Comparison of ENCODE assay signal across 13 mouse cellular contexts in genomic region chr5:148375480-148375879, GRCm38 (mm10). TPM values are rescaled to one million over a fixed set of nuclear protein-coding genes. Genes with fewer than 3 reads are reported as not detected.
A peak's percentile ranks its signal among the peaks of the same experiment; 100 is the strongest.
DNase-seq lines count a peak whose midpoint lies in the region; ATAC-seq and TF ChIP-seq lines count a peak whose summit lies in the region.
"Had no signal": no experiment of that assay in that cellular context is flagged by ENCODE, and none has a peak within 500 bp of the region (broad histone marks: within the 10 kb centered on the region; RNA-seq: fewer than 3 reads in every experiment).

No protein-coding gene starts in this region.

- intact Hi-C loops in heart, adult 2 months (cut with DNase I) = no loop called here
- intact Hi-C loops in heart, postnatal 25 days (cut with DNase I) = no loop called here

- H3K36me3 ChIP-seq in heart, adult 2 months (ENCODE audit: control insufficient read depth, insufficient read depth, low read length) = no peaks in the 10 kb centered on the region
- H3K36me3 ChIP-seq in lung, embryonic 14.5 days (ENCODE audit: insufficient read depth) = no peaks in the 10 kb centered on the region; the same call in 1 of the 2 replicates
- peaks cover 82% of the 10 kb centered on the region for H3K36me3 ChIP-seq in G1E (replicated peaks)
- H3K36me3 ChIP-seq: hindbrain, embryonic 13.5 days had no signal

- peak; percentile 68 for TF ChIP-seq CTCF in heart, adult 2 months (IDR thresholded peaks at IDR 0.05)
- TF ChIP-seq CTCF in lung, embryonic 14.5 days (IDR thresholded peaks at IDR 0.05; ENCODE audit: low read depth) = peak; percentile 56
- TF ChIP-seq CTCF in G1E (IDR thresholded peaks at IDR 0.05; ENCODE audit: low read depth, low read length) = peak; percentile 60; the same call in 1 of the 2 replicates
- peak; percentile 34; the same call in 1 of the 2 replicates for TF ChIP-seq CTCF in olfactory bulb, adult 2 months (IDR thresholded peaks at IDR 0.05; ENCODE audit: insufficient read depth, low read depth, low read length)

- no peaks in the 10 kb centered on the region for H3K79me2 ChIP-seq in heart, adult 2 months (replicated peaks; ENCODE audit: control insufficient read depth, insufficient read depth, low read length)

- H3K4me2 ChIP-seq in lung, embryonic 14.5 days = no peak overlapping the region
- H3K4me2 ChIP-seq: heart, embryonic 12.5 days; hindbrain, embryonic 13.5 days had no signal

- H3K27me3 ChIP-seq in heart, adult 2 months (ENCODE audit: control insufficient read depth, insufficient read depth, low read length) = no peaks in the 10 kb centered on the region
- no peaks in the 10 kb centered on the region for H3K27me3 ChIP-seq in lung, embryonic 14.5 days (ENCODE audit: insufficient read depth, low read length)
- no peaks in the 10 kb centered on the region for H3K27me3 ChIP-seq in G1E (ENCODE audit: insufficient read depth, low read length)
- H3K27me3 ChIP-seq: heart, embryonic 12.5 days; hindbrain, embryonic 13.5 days had no signal

- TF ChIP-seq EP300 in heart, adult 2 months (IDR thresholded peaks at IDR 0.05; ENCODE audit: insufficient read depth, low read depth, low read length) = no peak

- no peak for ATAC-seq in lung, embryonic 14.5 days (ENCODE audit: insufficient read depth)
- ATAC-seq in G1E (ENCODE audit: extremely low read depth, insufficient number of reproducible peaks, low FRiP score, poor library complexity, severe bottlenecking) = no peak

- no peak overlapping the region for H3K27ac ChIP-seq in heart, adult 2 months
- H3K27ac ChIP-seq in lung, embryonic 14.5 days (ENCODE audit: low read depth) = no peak overlapping the region
- no peak overlapping the region for H3K27ac ChIP-seq in olfactory bulb, adult 2 months (ENCODE audit: insufficient read depth, low read depth, low read length)
- H3K27ac ChIP-seq: hindbrain, embryonic 13.5 days had no signal

- DNase-seq in heart, adult 2 months = no peak
- DNase-seq in heart, postnatal 25 days (ENCODE audit: low spot score) = no peak
- no peak for DNase-seq in lung, embryonic 14.5 days
- no peak for DNase-seq in lung, adult 18-20 months
- no peak for DNase-seq in G1E (ENCODE audit: low spot score)
- DNase-seq in cerebellum, adult 8-10 months = no peak
- no peak for DNase-seq in layer of hippocampus, postnatal 36 days
- DNase-seq: adrenal gland, adult 2 months; cerebellum, adult 11 months; thymus, postnatal 4 days had no signal

- H3K4me1 ChIP-seq in heart, adult 2 months (ENCODE audit: control insufficient read depth, insufficient read depth, low read length) = peaks cover 6% of the 10 kb centered on the region
- no peaks in the 10 kb centered on the region for H3K4me1 ChIP-seq in lung, embryonic 14.5 days (ENCODE audit: insufficient read depth)
- H3K4me1 ChIP-seq in G1E (ENCODE audit: insufficient read depth, low read depth, low read length) = peaks cover 22% of the 10 kb centered on the region
- peaks cover 7% of the 10 kb centered on the region for H3K4me1 ChIP-seq in olfactory bulb, adult 2 months (ENCODE audit: control insufficient read depth, insufficient read depth, low read length)
- H3K4me1 ChIP-seq: hindbrain, embryonic 13.5 days had no signal

- 72% methylated on average over 12 of the region's 12 CpGs for WGBS in heart, adult 2 months
- WGBS in lung, embryonic 14.5 days = 68% methylated on average over 12 of the region's 12 CpGs
- WGBS in olfactory bulb, adult 2 months = 83% methylated on average over 12 of the region's 12 CpGs

- H3K9me3 ChIP-seq in lung, embryonic 14.5 days (ENCODE audit: low read depth, low read length) = no peaks in the 10 kb centered on the region
- peaks cover 5% of the 10 kb centered on the region for H3K9me3 ChIP-seq in G1E (replicated peaks)

- H3K9ac ChIP-seq in heart, adult 2 months (ENCODE audit: low read depth, low read length) = no peak overlapping the region
- no peak overlapping the region for H3K9ac ChIP-seq in lung, embryonic 14.5 days
- H3K9ac ChIP-seq: heart, embryonic 12.5 days; hindbrain, embryonic 13.5 days had no signal

- H3K4me3 ChIP-seq in heart, adult 2 months = no peak overlapping the region
- no peak overlapping the region for H3K4me3 ChIP-seq in lung, embryonic 14.5 days (ENCODE audit: low read depth, low read length)
- H3K4me3 ChIP-seq in G1E (ENCODE audit: low read depth, low read length) = no peak overlapping the region
- no peak overlapping the region for H3K4me3 ChIP-seq in olfactory bulb, adult 2 months (ENCODE audit: insufficient read depth, low read depth, low read length)
- H3K4me3 ChIP-seq: heart, embryonic 12.5 days; hindbrain, embryonic 13.5 days had no signal

- no peak for TF ChIP-seq POLR2A in heart, adult 2 months (IDR thresholded peaks at IDR 0.05; ENCODE audit: insufficient read depth, low read depth, low read length)
- no peak for TF ChIP-seq POLR2A in olfactory bulb, adult 2 months (IDR thresholded peaks at IDR 0.05; ENCODE audit: insufficient read depth, low read depth, low read length)

RNA-seq across cellular contexts. Expression of gene Slc7a1, which starts 24.2 kb away (rescaled TPM):
- 10 to 100 TPM; 14.0 to 14.4 TPM for total RNA-seq in heart, adult 2 months (2021)
- 10.9 and 18.9 TPM in 2 replicates for polyA plus RNA-seq in heart, adult 2 months (2012; rRNA removed)
- 10 to 100 TPM; 10.7 to 15.0 TPM for total RNA-seq in heart, postnatal 25 days (2021)
- 28.9 and 31.3 TPM in 2 replicates for polyA plus RNA-seq in lung, embryonic 14.5 days (2014; fragmentation: Nextera tagmentation; extraction: Ambion mirVana)
- 86.4 and 102 TPM in 2 replicates for total RNA-seq in G1E (2014; fragmentation: Nextera tagmentation)
- total RNA-seq in G1E (2017) = 15.6 and 20.2 TPM in 2 replicates
- 42.2 and 44.5 TPM in 2 replicates for polyA plus RNA-seq in G1E (2012)
- polyA plus RNA-seq in olfactory bulb, adult 2 months (2012; ENCODE audit: insufficient read depth, insufficient read length, low replicate concordance, missing spikeins) = not detected in 2 replicates
- 10 to 100 TPM; 24.2 to 25.9 TPM for total RNA-seq in layer of hippocampus, postnatal 36 days (2021)
